Mouse (Mus musculus) kidney, embryonic 16.5 days (tissue): Measurements from ENCODE around the gene Nyx. TPM values are rescaled to one million over a fixed set of nuclear protein-coding genes. Genes with fewer than 3 reads are reported as not detected.
A peak's percentile ranks its signal among the peaks of the same experiment; 100 is the strongest.
"Not testable (repeated sequence)": the region's sequence is repeated elsewhere in the genome, so short reads cannot be mapped to it uniquely, and the experiment has no call there.

Experiments
- ATAC-seq: fragments of 200-750 bp; cut with Nextera tagmentation; 2 replicates; pipeline ENCODE4 v1.8.0; 2017; ENCODE audit warnings: moderate TSS enrichment; ENCODE audit not compliant: low FRiP score, low TSS enrichment
- H3K27ac ChIP-seq: fragments of 300-500 bp; sonication (generic); 2 replicates; pipeline ENCODE4 v1.5.1; 2014; ENCODE audit warnings: low read length
- H3K27me3 ChIP-seq: fragments of 300-500 bp; sonication (generic); 2 replicates; pipeline ENCODE4 v1.6.1; 2014; ENCODE audit warnings: low read length, control low read depth, mixed read lengths; ENCODE audit not compliant: insufficient read depth
- H3K36me3 ChIP-seq: fragments of 300-500 bp; sonication (generic); 2 replicates; pipeline ENCODE4 v1.6.1; 2014; ENCODE audit warnings: low read length, control low read depth, mixed read lengths; ENCODE audit not compliant: insufficient read depth
- H3K4me1 ChIP-seq: fragments of 300-500 bp; sonication (generic); 2 replicates; pipeline ENCODE4 v1.6.1; 2014; ENCODE audit warnings: low read length, control low read depth, mixed read lengths; ENCODE audit not compliant: insufficient read depth
- H3K4me2 ChIP-seq: fragments of 300-500 bp; sonication (generic); replicated peaks from 2 replicates; pipeline ENCODE4 v1.6.1; 2014; ENCODE audit warnings: low read depth, low read length
- H3K4me3 ChIP-seq: fragments of 300-500 bp; sonication (generic); 2 replicates; pipeline ENCODE4 v1.5.1; 2014; ENCODE audit warnings: mild to moderate bottlenecking, low read length
- H3K9ac ChIP-seq: fragments of 300-500 bp; sonication (generic); replicated peaks from 2 replicates; pipeline ENCODE4 v1.6.1; 2014; ENCODE audit warnings: low read length
- H3K9me3 ChIP-seq: fragments of 300-500 bp; sonication (generic); 2 replicates; pipeline ENCODE4 v1.6.1; 2016; ENCODE audit warnings: low read length, control low read depth
- WGBS: fragments of 180-500 bp; shearing (Covaris S2); extraction: QIAGEN DNeasy Blood & Tissue Kit; methylation state at CpG from one replicate; pipeline ENCODE4 v1.1.7; 2014; 5-methylcytosine and 5-hydroxymethylcytosine counted together
- polyA plus RNA-seq: library from polyadenylated mRNA; unstranded; fragments of >200 nt; fragmentation: Nextera tagmentation; extraction: Ambion mirVana; gene quantifications from 2 replicates; pipeline ENCODE4 v1.2.1, GENCODE M21; 2015

The Nyx gene
- 0.04 TPM in 1 of 2 replicates, not detected in the other for polyA plus RNA-seq

GRCm38 (mm10) chrX:13465810-13466209 lies at the start of gene Nyx:
Gene Nyx (plus strand): TSS chrX:13466110.
- no peaks in the 10 kb centered on the region for H3K36me3 ChIP-seq
- WGBS = 80% methylated on average over 3 of the region's 3 CpGs

GRCm38 (mm10) chrX:13422047-13422446 lies 43.9 kb upstream of the Nyx start:
- no peak for ATAC-seq
- Histone ChIP-seq H3K4me1 (no peaks in the 10 kb centered on the region), H3K9me3 (no peaks in the 10 kb centered on the region), H3K36me3 (no peaks in the 10 kb centered on the region), H3K4me2 (no peak overlapping the region), H3K27ac (no peak overlapping the region), H3K27me3 (peaks cover 11% of the 10 kb centered on the region; the same call in 1 of the 2 replicates), H3K4me3 (no peak overlapping the region), H3K9ac (no peak overlapping the region)
- WGBS = 55% methylated on average over 4 of the region's 4 CpGs

More at GRCm38 (mm10) chrX:13465810-13466209, at the start of gene Nyx:
- Histone ChIP-seq H3K4me2 (no peak within 1 kb of the TSS), H3K27ac (no peak within 1 kb of the TSS), H3K9me3 (no peaks in the 10 kb centered on the region), H3K27me3 (peaks cover 11% of the 10 kb centered on the region; the same call in 1 of the 2 replicates), H3K4me1 (no peaks in the 10 kb centered on the region), H3K4me3 (no peak within 1 kb of the TSS), H3K9ac (no peak within 1 kb of the TSS)
- ATAC-seq = no peak

GRCm38 (mm10) chrX:13431421-13431820 lies 34.5 kb upstream of the Nyx start:
- H3K36me3 ChIP-seq = no peaks in the 10 kb centered on the region
- no peak overlapping the region for H3K27ac ChIP-seq
- ATAC-seq = no peak
- whole genome bisulfite sequencing = 72% methylated on average over 6 of the region's 6 CpGs
- H3K4me1 ChIP-seq = no peaks in the 10 kb centered on the region
- H3K9ac ChIP-seq = no peak overlapping the region
- peaks cover 17% of the 10 kb centered on the region; the same call in 1 of the 2 replicates for H3K27me3 ChIP-seq
- no peak overlapping the region for H3K4me3 ChIP-seq
- no peak overlapping the region for H3K4me2 ChIP-seq
- H3K9me3 ChIP-seq = no peaks in the 10 kb centered on the region

GRCm38 (mm10) chrX:13436042-13436441 lies 29.9 kb upstream of the Nyx start:
- not testable (repeated sequence) for H3K9me3 ChIP-seq, H3K36me3 ChIP-seq, ATAC-seq, H3K9ac ChIP-seq, H3K4me1 ChIP-seq, H3K27ac ChIP-seq, H3K4me2 ChIP-seq, H3K4me3 ChIP-seq
- WGBS = 95% methylated on average over 2 of the region's 2 CpGs
- H3K27me3 ChIP-seq = peaks cover 20% of the 10 kb centered on the region; the same call in 1 of the 2 replicates

- not testable (repeated sequence) for H3K4me2 ChIP-seq, H3K4me3 ChIP-seq, ATAC-seq, H3K9me3 ChIP-seq, H3K9ac ChIP-seq, H3K36me3 ChIP-seq, H3K27ac ChIP-seq, H3K4me1 ChIP-seq
- 83% methylated on average over 9 of the region's 9 CpGs for WGBS
- H3K27me3 ChIP-seq = peaks cover 33% of the 10 kb centered on the region; the same call in 1 of the 2 replicates
Observed at GRCm38 (mm10) chrX:13456544-13456943, 9.4 kb upstream of the Nyx start.

- no peak for ATAC-seq
- no peak overlapping the region for H3K9ac ChIP-seq
- H3K36me3 ChIP-seq = no peaks in the 10 kb centered on the region
- no peaks in the 10 kb centered on the region for H3K4me1 ChIP-seq
- H3K27ac ChIP-seq = no peak overlapping the region
- no peak overlapping the region for H3K4me2 ChIP-seq
- no peaks in the 10 kb centered on the region for H3K9me3 ChIP-seq
- WGBS = 71% methylated on average over 1 of the region's 1 CpGs
- H3K27me3 ChIP-seq = peaks cover 18% of the 10 kb centered on the region; the same call in 1 of the 2 replicates
- H3K4me3 ChIP-seq = no peak overlapping the region
Observed at GRCm38 (mm10) chrX:13458766-13459165, 7.1 kb upstream of the Nyx start.

- peak overlapping the region; percentile 61 for H3K9ac ChIP-seq
Observed at GRCm38 (mm10) chrX:13461266-13462261, 4.3 kb upstream of the Nyx start.

GRCm38 (mm10) chrX:13462982-13463517 lies 2.9 kb upstream of the Nyx start:
- Histone ChIP-seq H3K27me3 (peaks cover 11% of the 10 kb centered on the region; the same call in 1 of the 2 replicates), H3K4me1 (no peaks in the 10 kb centered on the region), H3K4me2 (no peak overlapping the region), H3K27ac (no peak overlapping the region), H3K36me3 (no peaks in the 10 kb centered on the region), H3K9me3 (no peaks in the 10 kb centered on the region), H3K4me3 (no peak overlapping the region), H3K9ac (no peak overlapping the region)
- ATAC-seq = no peak
- 88% methylated on average over 2 of the region's 2 CpGs for WGBS

More at GRCm38 (mm10) chrX:13461266-13462261, 4.3 kb upstream of the Nyx start:
- Histone ChIP-seq H3K4me3 (peak overlapping the region; percentile 47), H3K4me1 (no peaks in the 10 kb centered on the region), H3K36me3 (no peaks in the 10 kb centered on the region), H3K27ac (peak overlapping the region; percentile 82), H3K9me3 (no peaks in the 10 kb centered on the region), H3K27me3 (peaks cover 7% of the 10 kb centered on the region; the same call in 1 of the 2 replicates), H3K4me2 (peak overlapping the region; percentile 52)
- peak; percentile 96 for ATAC-seq
- 24% methylated on average over 46 of the region's 46 CpGs for WGBS

GRCm38 (mm10) chrX:13466681-13467080 lies 771 bp downstream of the Nyx start:
- Histone ChIP-seq H3K4me3 (no peak overlapping the region), H3K4me1 (no peaks in the 10 kb centered on the region), H3K9me3 (no peaks in the 10 kb centered on the region), H3K27ac (no peak overlapping the region), H3K9ac (no peak overlapping the region), H3K4me2 (no peak overlapping the region), H3K27me3 (peaks cover 11% of the 10 kb centered on the region; the same call in 1 of the 2 replicates), H3K36me3 (no peaks in the 10 kb centered on the region)
- ATAC-seq = no peak
- 94% methylated on average over 2 of the region's 2 CpGs for WGBS
